Mouse (Mus musculus) c-Kit-positive CD71-positive TER-119-negative erythroid progenitor cells, embryonic 14.5 days (primary cell): ENCODE data around the gene Tff1.

ENCODE experiments used
- DNase-seq: peaks from one replicate; pipeline ENCODE4 v3.0.0-alpha.2; 2013; ENCODE audit warnings: low read depth

Tff1 gene

GRCm38 (mm10) chr17:31152966-31153499 is 12.0 kb downstream of the Tff1 start:
- DNase-seq = no peak

GRCm38 (mm10) chr17:31152512-31152911 is 12.6 kb downstream of the Tff1 start:
- DNase-seq = no peak

- DNase-seq = no peak
Measured at GRCm38 (mm10) chr17:31145998-31146397, 19.1 kb downstream of the Tff1 start.

DNA sequence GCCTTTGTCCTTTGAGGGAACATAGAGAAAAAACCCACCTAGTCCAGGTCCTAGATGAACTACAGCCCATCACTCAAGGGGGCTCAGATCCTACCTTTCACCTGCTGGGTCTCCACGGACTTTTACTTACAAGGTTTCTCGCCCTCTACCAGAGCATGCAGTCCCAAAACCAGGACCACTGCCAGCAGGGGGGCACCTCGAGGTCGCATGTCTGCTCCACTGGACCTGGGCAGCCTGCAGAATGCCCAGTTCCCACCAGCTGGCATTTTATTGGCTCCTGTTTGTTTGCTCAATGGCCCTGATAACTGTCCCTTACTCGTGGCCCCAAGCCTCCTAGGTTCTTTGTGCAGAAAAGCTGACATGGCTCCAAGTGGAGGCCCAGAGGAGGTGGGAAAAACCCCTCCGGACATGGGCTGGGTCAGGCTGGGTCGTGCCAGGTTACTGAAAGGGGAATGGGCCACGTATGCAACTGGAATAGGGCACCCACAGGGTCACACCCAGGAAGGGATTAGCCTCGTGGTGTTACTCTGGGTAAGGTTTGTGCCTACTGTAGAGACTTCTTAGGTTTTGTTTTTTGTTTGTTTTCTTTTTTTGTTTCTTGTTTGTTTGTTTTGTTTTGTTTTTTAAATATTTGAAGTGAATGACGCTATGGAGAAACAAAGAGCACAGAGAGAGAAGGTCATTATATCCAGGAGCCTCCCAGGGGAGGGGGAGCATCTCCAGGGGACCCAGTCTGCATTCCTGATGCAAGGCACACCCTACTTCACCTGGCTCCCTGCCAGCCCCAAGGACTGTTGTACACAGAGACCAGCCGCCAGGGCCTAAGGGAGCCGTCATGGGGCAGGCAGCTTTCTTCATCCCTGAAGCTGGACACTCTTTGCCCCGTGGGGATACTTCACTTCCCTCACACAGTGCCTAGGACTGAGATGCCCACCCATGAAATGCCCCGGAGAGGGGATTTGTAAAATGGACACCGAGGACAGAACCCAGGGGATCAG is 20.7 kb downstream of the Tff1 start, which contains the start of gene Tff2:
Gene Tff2 (minus strand): TSS at position 243 of the 998 bp plus-strand sequence.
- DNase-seq = no peak

- DNase-seq = no peak
Measured at GRCm38 (mm10) chr17:31142116-31142515, 23.0 kb downstream of the Tff1 start.

DNA sequence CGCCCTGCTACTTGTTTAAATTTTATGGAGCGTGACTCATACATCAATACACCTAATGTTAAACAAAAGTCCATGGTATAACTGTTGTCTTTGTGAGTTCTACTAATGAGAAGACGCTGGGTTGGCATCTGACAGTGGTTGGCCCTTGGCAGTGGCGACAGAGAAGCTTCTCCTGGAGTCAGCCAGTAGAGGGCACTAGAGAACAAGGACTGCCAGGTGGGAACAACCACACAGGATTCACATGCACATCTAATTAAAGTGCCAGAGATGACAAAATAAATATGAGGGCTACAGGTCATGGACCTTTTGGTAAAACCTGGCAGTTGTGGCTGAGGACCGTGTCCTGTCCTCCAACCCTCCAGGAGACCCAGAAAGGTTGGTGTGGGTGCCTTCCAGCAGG is 26.7 kb downstream of the Tff1 start:
- peak; percentile 53 for DNase-seq

DNA sequence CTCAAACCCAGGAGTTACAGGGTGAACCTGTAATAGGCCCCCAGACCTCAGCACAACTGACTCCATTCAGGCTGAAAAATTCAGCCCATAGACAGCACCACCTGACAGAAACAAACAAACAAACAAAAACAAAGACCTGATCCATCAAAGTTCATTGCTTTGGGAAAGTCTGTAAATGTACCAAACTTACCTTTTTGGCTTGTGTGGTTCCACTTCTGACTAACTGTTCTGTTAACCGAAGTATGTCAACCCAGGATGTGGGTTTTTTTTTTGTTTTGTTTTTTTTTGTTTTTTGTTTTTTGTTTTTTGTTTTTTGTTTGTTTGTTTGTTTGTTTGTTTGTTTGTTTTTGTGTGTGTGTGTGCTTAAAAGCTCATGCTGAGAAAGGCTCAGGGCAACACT is 28.3 kb downstream of the Tff1 start:
- no peak for DNase-seq

- DNase-seq = no peak
Measured at GRCm38 (mm10) chr17:31136291-31136690, 28.8 kb downstream of the Tff1 start.

DNA sequence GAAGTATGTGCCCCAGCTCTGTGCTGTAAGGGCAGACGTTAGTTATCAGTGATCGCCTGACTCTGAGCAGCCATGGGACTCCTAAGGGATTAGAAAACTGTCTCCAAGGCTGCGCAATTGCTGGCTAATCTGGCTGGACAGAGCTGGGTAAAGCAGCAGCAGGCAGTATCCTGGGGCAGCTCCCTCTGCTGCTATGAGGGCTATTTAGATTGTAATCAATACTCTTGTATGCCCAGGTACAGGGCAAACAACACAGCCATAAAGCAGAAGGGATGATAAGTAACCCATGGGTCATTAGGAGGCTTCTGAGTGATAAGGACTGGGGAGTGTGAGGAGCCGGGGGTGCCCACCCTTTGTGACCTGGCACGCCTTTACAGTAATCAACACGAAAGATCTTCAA is 30.2 kb downstream of the Tff1 start:
- DNase-seq = no peak

GRCm38 (mm10) chr17:31133776-31134175 is 31.3 kb downstream of the Tff1 start:
- no peak for DNase-seq

GRCm38 (mm10) chr17:31131269-31131821 is 33.7 kb downstream of the Tff1 start:
- no peak for DNase-seq

DNA sequence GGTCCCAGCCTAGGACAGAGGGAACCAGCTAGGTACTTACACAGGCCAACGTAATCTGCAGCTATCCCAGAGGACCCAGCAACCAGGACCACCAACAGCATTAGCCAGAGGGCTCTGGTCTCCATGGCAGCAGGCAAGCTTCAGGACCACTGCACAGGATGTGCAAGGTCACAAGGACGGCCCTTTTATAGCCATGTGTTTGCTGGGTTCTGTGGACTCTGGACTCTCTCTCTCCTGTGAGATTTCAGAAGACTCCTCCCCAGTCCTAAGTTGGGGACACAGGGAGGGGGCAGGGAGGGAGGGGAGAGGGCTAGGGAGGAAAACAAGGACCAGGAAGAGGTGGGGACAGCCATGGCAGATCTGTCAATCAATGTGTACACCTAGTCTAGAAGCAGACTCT is 35.6 kb downstream of the Tff1 start, which contains the start of gene Tff3:
Gene Tff3 (minus strand): TSS at position 195 of the 400 bp plus-strand sequence.
- DNase-seq = no peak

DNA sequence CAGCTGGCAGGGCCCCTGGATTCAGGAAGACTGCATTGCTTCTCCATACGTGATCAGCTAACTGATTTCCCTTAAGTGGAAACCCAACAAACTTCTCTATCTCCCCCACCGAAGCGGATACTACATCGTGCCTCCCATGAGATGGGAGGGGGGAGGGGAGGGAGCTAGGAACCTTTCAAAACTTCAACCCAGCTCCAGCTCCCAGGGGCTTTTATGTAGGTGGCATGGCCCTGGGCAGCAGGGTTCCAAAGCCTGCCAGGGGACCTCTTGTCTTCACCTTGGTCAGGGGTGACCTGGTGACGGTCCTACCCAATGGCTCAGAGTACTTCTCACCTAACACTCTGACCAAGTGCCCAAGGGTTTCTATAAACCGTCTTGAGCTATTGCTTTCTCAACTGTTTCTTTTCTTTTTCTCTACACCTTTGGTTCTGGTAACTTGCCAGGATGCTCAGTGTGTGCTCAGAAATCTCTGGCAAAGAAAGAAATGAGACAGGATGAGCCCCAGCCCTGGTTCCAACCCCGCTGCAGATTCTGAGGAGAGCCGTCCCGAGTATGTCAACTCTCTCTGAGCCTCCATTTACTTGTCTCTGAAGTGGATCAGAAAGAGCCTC is 36.3 kb downstream of the Tff1 start:
- DNase-seq = no peak

DNA sequence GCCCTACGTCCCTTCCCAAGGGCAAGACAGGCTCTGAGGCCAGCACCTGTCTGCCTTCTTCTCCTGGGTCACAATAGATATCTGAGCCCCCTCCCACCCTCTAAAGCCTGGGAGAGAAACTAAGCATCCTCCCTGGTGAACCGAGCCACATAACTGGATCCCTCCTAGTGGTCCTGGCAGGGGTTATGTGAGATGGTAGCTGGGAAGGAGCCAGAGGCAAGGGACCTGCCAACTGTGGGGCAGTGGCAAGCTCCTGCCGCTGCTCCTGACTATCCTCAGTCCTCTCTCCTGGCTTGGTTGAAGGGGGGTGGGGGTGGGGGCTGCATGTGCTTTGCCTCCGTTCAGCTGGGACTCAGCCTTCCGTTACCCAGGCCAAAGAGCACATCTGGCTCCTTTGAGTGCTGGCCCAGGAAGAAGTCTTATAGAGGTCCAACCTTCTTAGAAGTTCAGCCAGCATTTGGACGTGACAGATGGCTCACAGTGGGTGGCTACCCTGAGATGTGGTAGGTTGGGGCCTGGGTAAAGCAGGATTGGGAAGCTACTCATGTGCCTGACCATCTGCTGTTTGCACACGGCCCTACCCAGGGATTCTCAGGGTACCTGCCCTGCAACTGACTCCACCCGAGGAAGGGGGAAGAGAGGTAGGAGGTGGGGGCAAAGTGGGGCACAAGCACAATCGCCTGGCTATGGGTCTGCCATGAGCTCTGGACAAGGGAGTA is 39.4 kb downstream of the Tff1 start:
- no peak for DNase-seq

DNA sequence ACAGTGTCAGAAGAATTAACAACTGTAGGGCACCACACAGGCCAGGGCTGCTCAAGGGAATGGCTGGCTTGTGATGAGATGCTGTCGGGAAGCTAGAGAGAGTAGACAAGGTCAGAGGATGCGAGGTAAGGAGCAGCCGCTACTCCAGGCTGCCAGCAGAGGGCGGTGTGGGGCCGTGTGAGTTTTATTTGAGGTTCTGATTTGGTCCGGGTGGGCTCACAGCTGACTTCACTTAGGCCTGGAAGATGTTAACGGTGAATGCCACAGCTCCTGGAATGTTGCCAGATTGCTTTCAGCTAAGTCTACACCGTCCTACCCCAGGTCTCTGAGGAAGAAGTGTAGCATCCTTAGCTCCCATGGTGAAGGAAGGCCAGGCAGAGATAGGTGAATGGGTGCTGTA is 43.1 kb downstream of the Tff1 start:
- peak; percentile 38 for DNase-seq

DNA sequence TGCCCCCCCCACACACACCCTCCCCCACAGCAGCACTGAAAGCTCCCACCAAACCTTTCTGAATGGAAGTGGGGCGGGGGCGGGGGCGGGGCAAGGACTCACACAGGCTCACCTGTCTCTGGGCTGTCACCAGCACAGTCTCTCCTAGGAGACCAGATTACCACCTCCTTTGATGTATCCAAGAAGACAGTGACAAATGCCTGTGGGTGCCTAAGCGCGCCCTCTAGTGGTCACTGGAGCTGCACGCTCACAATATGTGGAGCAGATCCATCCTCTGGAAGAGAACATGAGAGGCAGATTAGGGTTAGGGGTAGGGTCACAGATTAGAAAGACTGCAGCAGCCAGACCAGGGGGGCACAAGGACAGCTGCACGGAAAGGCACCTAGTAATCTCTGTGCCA is 45.6 kb downstream of the Tff1 start:
- DNase-seq = peak; percentile 60

DNA sequence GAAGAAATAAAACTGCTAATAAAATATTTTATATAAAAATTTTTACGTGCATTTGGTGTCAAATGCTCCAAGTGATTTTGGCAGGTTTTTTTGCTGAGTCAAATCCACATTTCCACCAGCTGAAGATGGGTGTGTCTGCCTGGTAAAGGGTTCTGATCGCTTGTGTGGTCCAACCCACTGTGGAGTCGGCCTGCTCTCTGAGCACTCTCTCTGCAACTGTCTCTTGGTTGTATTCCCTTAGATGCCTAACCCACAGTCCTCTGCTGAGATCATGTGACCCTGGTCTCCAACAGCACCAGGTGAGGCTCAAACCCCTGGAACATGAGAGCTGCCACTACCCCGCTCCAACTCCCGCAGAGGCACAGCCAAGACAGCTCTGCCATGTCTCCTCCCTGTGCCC is 47.1 kb downstream of the Tff1 start:
- no peak for DNase-seq

DNA sequence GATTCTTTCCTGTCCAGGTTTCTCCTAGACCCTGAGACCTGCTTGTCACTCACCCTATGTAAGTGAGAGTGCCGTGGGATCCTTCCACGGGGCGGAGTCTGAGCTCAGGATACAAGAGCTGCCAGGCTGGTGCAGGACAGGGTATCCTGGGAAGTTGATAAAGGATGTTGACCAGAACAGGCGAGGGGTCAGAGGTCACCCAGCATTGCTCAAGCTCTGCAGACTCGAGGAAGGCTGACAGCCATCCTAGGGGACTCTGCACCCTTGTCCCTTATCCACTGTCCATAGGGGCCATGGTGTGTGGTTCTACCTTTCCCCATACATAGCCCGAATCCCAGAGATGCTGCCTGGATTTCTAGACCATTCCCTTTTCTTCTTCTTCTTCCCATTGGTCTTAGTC is 49.0 kb downstream of the Tff1 start:
- no peak for DNase-seq

GRCm38 (mm10) chr17:31113191-31113856 is 51.8 kb downstream of the Tff1 start:
- no peak for DNase-seq
